Mouse (Mus musculus) left cerebral cortex, postnatal 25 days (tissue): ENCODE measurements around the gene Metrnl. TPM values are rescaled to one million over a fixed set of nuclear protein-coding genes. Genes with fewer than 3 reads are reported as not detected.

Source experiments
- DNase-seq, 2 experiments: peaks; one replicate each; pipeline ENCODE4 v3.0.0; 2022; ENCODE audit warnings: low spot score in 2 of 2, mixed read lengths in 1 of 2
- intact Hi-C: fragments of 180-260 bp; cut with DNase I; formaldehyde crosslinking; loops from one replicate; pipeline ENCODE4 v1.15.1; 2025
- total RNA-seq, 2 experiments: library from RNA; stranded (reverse); gene quantifications; 2 replicates each; pipeline ENCODE4 v1.2.3; 2021

Gene Metrnl
- total RNA-seq, 2 experiments from 2014 or later, result 10.4 to 14.7 TPM

DNA sequence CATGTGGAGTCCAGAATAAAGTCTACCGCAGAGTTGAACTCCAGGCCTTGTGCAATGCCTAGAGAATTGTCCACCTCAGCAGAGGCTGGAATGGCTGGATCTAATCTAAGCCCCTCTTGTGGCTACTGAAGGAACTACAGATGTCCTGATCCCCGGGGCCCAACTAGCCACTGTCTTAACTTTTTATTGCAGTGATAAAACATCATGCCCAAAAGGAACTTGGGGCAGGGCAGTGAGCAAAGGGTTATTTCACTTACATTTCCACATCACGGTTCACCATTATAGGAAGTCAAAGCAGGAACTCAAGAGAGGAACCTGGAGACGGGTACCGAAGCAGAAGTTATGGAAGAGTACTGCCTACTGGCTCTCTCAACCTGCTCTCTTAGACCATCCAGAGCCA lies 20.6 kb upstream of the Metrnl start:
- intact Hi-C loops, result no loop called here
- DNase-seq, result no peak

DNA sequence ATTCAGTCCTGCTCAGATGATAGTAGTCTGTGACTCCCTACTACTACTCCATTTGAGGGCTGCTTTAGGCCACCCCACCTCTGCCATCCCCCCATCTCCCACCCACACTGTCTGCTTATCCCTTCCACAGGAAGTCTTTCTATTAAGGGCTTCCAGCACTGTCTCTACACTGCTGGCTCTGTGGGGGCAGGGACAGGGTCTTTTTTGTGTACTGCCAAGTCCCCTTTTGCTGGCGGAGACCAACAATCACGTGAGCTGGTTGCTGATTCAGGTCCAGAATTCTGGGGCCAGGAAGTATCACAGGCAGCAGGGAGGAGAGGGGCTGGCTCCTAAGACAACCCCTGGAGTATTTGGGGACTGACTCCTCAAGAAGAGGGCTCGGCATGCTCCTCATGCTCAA lies 18.1 kb upstream of the Metrnl start:
- no peak for DNase-seq
- intact Hi-C loops, result no loop called here

DNA sequence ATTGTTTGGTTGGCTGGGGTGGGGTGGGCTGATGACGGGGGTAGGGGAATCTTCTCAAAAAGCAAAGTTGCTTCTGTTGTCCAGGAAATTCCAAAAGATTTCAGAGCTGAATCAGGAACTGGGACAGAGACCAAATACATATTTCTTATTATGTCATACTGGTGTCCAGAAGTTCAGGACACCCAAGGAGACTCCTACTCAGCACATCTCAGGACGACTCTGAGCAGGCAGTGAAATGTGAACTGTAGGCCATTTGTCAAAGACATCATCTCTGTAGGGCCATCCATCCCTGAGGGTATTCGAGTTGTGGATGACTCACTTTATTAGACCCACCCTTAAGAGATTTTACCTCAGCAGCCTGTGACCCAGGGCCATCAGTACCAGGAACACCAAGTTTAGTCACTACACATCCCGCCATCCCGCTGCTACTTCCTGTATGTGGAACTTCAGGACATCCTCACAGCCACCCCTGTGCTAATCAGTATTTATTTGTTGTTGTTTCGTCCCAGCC lies 15.8 kb upstream of the Metrnl start:
- intact Hi-C loops, result no loop called here
- DNase-seq, result no peak

DNA sequence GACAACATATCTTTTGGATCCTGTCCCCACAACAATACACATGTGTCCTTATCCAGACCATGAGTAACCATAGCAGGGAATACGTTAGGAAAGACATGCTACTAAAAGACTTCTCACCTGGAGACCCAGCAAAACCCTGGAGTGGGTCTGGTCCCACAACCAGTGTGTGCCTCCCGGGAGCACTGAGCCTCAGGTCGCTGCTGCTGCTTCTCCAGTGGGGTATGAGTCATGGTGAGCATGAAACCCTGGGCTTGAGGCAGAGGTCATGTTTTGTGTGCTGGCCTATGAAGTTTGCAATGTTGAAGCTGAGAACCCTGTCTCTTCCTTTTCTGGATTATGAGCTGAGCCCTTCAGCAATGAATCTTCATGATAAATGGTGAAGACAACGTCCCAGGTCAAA lies 15.3 kb upstream of the Metrnl start:
- DNase-seq, result no peak
- intact Hi-C loops, result no loop called here

DNA sequence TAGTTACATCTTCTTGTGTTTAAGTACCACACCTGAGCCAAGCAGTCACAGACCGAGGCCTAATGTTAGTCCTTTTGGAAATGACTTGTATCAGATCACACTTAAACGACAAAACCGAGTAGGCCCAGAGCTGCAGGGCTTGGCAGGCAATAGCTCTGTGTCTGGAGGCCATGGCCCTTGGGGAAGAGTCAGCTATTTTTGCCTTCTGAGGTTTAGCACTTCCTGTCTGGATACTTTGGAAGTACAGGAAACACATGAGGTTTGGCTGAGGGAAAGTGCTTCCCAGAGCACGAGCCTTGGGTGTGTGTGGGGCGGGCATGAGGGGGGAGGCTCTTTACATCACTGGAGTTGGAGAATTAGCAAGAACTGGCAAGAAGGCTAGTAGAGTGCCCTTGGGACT lies 14.7 kb upstream of the Metrnl start:
- no peak for DNase-seq
- intact Hi-C loops, result no loop called here

DNA sequence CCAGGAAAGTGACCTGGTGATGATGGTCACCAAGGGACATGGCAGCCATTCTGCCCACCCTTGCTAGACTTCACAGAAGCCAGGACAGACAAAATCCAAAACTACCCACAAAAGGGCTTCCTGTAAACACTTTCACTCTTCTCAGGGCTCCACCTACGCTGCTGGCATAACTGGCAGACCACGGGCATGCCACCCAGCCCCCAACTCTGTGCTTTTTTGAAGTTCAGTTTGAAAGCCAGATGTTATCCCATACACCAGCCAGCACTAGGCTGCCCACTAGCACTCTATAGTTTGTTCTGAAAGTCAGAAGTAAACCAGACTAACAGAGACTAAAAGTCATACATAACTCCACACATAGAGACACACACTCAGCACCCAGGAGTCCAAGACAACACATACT lies 13.3 kb upstream of the Metrnl start:
- DNase-seq, result no peak
- intact Hi-C loops, result no loop called here

DNA sequence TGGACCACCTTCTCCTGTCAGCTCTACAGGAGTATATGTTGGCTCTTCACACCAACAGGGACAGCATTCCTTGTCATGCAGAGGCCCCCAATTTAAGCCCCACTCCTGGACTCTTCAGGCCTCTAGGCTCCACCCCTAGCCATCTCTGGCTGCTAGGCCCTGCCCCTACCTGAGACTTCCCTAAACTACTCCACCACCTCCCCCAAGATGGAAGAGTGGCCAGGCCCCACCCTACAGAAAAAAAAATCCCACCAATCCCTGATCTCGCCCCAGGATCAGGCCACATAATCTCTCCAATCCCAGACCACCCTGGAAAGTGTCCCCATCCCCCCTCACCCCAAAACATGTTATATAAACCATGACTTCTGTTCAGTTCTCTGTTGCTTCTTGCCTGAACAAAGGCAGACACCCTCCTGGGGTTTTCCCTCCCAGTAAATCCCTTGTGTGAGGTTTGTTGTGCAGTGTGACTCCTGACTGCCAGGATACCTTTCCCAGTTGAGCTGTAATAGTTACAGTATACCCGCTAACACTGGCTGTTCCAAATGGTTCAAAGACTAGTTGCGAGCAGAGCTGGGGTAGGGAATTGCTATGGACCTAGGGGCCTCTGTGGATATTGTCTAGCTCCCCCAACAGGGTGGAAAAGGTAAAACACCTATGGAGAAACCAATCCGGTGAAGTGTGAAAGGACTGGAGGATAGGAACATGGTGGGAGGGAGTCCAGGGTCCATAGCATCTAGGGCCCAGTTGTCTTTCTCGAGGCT lies 5.9 kb upstream of the Metrnl start:
- DNase-seq, result no peak
- intact Hi-C loops, result no loop called here

DNA sequence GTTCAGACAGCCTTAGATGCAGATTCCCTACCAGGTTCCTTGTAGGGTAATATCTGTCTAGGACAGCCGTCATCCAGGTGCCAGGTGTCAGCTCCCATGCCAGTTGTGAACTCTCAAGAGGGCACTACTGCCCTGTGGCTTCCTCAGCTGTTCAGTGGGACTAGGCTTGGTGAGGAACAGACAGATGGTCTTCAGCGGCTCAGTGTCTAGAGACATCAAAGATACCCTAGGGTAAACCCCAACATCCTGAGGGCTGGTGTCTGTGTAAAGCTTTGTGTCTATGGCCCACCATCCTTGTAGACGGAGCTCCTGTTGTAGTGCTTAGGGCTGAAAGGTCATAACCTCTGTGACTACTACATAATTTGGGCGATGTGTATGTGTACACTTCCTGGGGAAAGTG lies 4.1 kb upstream of the Metrnl start:
- no peak for DNase-seq
- intact Hi-C loops, result no loop called here

DNA sequence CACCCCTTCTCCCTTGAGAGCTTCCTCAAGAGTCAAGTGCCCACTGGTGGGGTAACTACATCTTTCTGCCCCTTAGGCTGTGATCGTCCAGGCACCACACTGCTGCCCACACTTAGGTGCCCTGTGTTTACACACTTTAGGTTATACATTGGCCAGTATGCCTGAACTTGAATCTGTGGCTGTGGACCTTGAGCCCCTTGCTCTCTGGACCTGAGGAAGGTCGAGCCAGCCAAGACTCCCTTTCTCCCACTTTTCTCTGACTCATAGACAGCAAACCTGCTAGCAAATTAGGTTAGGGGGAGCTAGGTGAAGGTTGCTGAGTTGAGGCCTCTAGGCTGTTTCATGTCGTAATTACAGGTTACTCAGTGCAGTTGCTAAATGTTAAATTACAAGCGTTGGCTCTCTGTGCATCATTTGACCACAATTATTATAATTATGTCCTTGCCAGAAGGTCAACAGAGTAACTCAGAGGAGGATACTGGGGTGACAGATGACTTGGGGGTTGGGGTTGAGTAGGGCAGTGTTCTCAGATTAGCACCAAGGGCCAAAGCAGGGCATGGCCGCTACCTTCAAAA lies 2.9 kb upstream of the Metrnl start:
- DNase-seq, result no peak
- intact Hi-C loops, result no loop called here

DNA sequence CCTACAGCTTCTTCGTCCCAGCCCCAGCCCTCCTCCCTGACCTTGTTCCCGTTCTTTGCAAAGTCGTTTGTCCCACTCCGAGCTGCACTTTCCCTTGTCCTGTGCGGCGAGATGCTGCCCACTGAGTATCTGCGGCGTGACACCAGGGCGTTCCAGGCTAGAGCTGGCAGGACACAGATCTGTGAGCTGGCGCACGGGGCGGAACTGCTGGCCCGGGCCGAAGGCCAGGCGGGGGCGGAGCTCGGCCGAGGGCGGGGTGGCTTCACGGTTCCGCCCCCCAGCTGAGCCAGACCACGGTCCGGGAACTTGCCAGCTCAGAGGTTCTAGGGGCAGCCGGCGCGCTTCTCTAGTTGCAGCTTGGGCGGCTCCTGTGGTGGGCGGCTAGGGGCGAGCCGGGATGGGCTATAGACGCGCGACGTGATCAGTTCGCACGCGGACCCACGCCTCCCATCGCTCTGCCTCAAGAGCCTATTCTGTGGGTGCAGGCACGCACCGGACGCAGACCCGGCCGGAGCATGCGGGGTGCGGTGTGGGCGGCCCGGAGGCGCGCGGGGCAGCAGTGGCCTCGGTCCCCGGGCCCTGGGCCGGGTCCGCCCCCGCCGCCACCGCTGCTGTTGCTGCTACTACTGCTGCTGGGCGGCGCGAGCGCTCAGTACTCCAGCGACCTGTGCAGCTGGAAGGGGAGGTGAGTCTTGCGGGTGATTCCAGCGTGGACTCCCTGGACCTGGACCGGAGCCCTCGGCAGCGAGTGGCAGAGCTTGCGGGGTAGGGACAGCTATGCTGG lies 959 bp downstream of the Metrnl start:
- intact Hi-C loops, result loop anchor here (1.0 kb wide), 1 partner anchor 29 kb away; the partner anchor contains the start of gene B3gntl1
- DNase-seq, result peak; percentile 78

DNA sequence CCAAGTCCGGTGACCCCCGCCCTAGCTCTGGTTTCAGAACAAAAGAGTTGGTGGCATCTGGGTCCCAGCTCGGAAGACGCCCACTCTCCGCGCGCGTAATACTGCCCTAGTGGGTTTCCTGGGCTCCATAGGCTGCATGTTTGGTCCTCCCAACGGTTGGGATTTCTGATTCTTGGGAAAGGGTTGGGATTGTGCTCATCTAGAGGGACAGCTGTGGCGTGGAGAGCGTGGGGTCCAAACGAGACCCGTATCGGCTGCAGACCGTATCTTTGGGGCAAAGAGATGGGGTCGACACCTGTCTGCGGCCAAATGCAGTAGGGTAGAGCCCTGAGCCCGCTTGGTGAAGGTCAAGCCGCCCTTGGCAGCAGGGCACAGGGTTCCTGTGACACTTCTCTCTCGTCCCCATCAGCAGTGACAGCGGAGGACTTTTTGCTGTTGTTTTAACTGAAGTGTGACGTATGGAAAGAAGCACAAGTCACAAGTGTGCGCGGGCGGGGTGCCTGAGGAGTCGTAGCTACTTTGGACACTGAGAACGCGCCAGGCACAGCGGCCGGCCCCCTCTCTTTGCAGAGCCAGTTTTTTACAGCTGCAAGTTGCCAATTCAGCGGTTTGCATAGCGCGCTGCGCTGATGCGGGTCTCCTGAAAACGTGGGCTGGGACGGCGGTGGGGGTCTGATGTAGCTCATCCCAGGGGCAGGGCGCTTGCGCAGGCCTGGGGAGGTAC lies 1.7 kb downstream of the Metrnl start:
- intact Hi-C loops, result loop anchor here (1.0 kb wide), 2 partner anchors 30 to 49 kb away; partner anchors contain the start of gene B3gntl1
- DNase-seq, result peak; percentile 53 to 76

DNA sequence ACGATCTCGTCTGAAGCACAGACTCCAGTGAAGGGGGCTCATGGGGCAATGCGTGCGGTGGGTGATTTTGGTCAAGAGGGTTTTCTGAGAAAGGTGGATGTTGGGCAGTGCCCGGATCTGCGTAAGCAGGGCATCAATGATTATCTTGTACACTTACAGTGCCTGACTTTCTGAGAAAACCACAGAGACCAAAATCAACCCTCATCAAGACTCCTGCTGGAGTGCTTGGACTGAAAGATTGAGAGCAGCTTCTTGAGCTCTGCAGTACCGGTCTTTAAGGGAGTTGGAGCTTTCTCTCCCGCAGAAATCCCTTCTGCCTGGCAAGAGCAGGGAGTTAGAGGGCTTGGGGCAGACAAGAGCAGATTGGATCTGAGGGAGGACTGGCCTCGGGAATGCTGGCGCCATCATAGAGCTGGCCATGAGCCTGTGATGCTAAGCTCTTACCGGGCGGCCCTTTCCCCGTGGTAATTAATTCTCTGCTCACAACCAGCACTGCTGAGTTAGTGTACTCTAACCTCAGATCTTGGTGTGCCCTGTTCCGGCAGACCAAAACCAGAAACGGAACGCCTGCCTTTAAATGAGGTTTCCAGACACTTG lies 2.4 kb downstream of the Metrnl start:
- DNase-seq, result peak; percentile 13 to 16
- intact Hi-C loops, result loop anchor here (1.0 kb wide), 1 partner anchor 49 kb away; no protein-coding TSS in a partner anchor

DNA sequence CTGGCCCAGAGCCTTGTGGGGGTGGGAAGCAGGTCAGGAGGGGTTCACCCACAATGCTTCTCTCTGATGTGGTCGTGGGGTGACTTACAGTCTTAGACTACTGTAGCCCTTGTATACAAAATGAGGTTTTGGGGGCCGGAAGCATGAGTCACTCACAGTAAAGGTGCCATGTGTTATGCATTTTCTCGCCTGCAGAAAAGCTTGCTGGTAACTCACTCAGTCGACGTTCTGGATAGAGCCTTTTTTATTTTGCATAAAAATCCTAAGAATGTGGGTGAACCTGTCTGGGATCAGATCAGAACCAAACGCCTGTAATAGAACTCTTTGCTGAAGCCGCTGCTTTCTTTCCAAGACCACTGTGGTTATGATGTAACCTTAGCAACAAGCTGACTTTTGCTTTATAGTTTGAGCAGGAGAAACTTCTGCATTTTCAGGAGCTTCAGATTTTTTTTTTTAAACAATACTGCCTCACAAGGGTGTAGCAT lies 5.2 kb downstream of the Metrnl start:
- peak; percentile 21 to 75 for DNase-seq
- intact Hi-C loops, result no loop called here

DNA sequence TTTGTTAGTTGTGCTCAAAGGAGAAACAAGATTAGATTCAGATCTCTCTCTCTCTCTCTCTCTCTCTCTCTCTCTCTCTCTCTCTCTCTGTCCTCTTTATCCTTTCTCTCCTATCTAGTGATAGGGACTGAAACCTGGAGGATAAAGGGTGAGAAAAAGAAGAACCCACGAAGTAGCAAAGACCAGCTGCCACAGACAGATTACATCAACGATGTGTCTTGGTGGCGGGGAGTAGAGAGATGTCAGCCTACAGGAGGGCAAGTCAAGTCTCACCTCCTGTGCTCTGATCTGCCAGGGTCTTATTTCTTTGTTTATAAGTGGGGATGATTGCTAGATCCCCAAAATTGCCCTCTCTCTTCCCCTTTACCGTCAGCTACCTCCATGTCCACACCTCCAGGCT lies 7.9 kb downstream of the Metrnl start:
- no peak for DNase-seq
- intact Hi-C loops, result no loop called here

DNA sequence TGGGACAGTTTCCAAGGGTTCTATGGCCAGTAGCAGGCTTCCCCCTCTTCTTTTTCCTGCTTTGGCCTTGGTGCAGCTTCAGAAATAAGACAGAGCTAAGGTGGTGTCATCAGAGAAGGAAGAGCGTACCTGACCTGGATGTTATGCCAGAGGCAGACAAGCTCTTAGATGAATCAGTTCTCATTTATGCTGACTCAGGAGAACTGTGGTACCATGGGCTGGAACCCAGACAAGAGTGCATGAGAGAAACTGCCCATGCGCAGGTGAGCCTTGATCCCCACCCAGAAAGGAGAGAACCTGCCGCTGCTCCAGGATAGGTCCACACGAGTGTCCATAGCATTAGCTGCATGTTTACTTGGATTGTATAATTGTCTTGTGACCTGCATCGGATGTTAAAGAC lies 8.9 kb downstream of the Metrnl start:
- intact Hi-C loops, result no loop called here
- no peak for DNase-seq

DNA sequence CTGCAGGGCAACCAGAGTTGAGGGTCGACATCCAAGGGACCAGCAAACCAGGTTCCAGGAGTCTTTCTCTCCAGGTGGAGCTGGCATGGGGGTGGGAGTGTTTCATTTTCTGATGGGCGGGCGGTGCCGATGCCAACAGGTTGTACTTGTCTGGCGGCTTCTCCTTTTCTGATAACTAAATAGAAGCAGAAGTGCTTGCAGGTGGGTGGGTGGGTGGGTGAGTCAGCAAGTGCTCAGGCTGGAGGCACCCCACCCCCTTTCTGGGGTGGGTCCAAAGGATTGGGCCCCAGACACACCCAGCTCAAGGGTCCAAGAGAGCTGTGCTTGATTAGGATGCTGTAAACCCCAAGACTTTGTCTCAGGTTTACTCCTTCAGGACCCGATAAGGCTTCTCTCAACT lies 11.6 kb downstream of the Metrnl start:
- intact Hi-C loops, result no loop called here
- no peak for DNase-seq

DNA sequence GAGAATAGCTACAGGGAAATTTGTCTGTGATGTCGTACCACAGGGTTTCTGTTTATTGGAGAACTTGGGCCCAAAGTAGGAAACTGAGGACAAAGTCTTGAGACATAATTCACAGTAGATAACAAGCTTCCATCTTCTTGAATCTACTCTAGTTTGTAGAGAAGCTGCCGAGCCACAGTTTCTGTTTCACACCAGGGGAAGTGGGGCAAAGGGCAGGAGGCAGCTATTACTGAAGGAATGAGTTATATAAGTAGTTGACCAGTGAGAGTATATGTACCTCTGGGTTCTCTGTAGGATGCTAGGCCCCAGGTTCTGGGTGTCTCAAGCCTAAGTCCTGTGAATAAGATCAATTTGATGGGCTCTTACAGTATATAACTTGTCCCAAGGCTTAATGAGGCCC lies 12.2 kb downstream of the Metrnl start:
- intact Hi-C loops, result no loop called here

DNA sequence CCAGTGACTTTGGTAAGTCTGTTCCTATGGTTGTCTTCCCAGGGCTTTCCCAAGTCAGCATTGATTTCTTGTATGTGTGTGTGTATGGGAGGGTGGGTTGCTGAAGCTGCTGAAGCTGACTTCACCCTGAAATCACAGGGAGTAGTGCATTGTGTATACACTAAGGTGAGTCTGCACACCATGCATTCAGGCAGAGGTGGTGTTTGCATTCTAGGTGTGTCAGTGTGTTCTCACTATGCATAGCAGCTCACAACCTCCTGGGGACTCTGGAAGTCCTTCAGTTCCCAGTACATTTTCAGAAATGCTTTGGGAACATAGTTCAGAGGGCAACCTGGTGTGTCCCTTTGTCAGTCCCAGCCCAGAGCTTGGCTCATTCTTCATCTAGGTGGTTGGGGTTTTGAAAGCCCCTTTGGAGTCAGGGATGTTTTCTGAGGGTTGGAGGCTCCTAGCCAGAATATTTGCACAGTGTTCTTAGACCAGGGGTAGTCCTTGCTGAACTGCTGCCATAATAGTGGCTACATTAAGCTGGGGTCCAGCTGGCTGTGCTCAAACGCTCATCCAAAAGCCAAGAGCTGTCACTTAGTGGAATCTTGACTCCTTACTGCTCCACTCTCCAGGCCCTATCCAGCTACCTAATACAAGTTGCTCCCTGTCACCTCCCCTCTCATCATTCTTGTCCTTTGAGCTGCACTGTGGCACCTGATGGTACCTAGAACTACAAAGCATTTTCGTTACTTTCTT lies 13.6 kb downstream of the Metrnl start:
- DNase-seq, result no peak
- intact Hi-C loops, result no loop called here

More for the DNA sequence above, 12.2 kb downstream of the Metrnl start:
- no peak for DNase-seq

DNA sequence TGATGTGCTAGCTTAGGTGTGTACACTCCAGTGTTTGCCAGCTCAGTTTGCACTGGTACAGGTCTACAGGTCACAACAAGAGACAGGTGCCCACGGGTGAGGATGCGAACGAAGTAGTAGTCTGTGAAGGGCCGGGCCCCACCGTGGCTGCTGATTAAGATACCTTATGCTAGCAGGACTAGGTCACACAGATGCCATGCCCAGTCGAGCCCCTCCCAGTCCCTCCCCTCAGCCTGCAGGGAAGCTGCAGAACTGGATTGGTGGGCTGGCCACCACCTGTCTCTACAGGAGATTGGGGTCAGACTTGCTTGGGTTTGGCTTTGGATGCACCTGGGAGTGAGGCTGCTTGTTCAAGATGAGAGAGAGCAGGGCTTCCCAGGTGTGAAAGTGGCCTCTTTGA lies 16.4 kb downstream of the Metrnl start:
- intact Hi-C loops, result no loop called here
- DNase-seq, result no peak
